Mouse (Mus musculus): ENCODE measurements around the gene Ccdc150.

GRCm38 (mm10) chr1:54242722-54243121 is 7.8 kb upstream of the Ccdc150 start:
- TF ChIP-seq CTCF (IDR thresholded peaks at IDR 0.05; ENCODE audit: extremely low read depth, insufficient read depth, low read length) (no peak), POLR2A (IDR thresholded peaks at IDR 0.05; ENCODE audit: extremely low read depth, insufficient read depth, low read length) (no peak)

Measured in cortical plate, adult 2 months (tissue).